In genomic region chr12:52488266-52488975, GRCm38 (mm10) we compare ENCODE assay signal across 16 mouse cellular contexts. TPM values are rescaled to one million over a fixed set of nuclear protein-coding genes. Genes with fewer than 3 reads are reported as not detected.
A peak's percentile ranks its signal among the peaks of the same experiment; 100 is the strongest.
DNase-seq lines count a peak whose midpoint lies in the region; ATAC-seq lines count a peak whose summit lies in the region.
"Had no signal": no experiment of that assay in that cellular context is flagged by ENCODE, and none has a peak within 500 bp of the region (broad histone marks: within the 10 kb centered on the region; RNA-seq: fewer than 3 reads in every experiment).

No protein-coding gene starts in this region.

- 27% methylated on average over 15 of the region's 15 CpGs for WGBS in heart, embryonic 16.5 days
- WGBS in hindbrain, embryonic 13.5 days, result 24% methylated on average over 15 of the region's 15 CpGs
- WGBS in neural tube, embryonic 13.5 days, result 17% methylated on average over 15 of the region's 15 CpGs

- 0 out of 2 replicates have a peak overlapping the region, but pooled peaks have one; percentile 2 for H3K9ac ChIP-seq in heart, embryonic 16.5 days (ENCODE audit: low read length)
- peak overlapping the region; percentile 46; the same call in 1 of the 2 replicates for H3K9ac ChIP-seq in hindbrain, embryonic 13.5 days
- H3K9ac ChIP-seq in neural tube, embryonic 13.5 days, result peak overlapping the region; percentile 49; the same call in 1 of the 2 replicates
- H3K9ac ChIP-seq: intestine, embryonic 15.5 days had no signal

- no peak for ATAC-seq in heart, embryonic 16.5 days (replicated peaks; ENCODE audit: extremely low read depth, insufficient read depth, low FRiP score)
- ATAC-seq in hindbrain, embryonic 13.5 days (ENCODE audit: low FRiP score), result no peak; the same call in 1 of the 2 replicates
- ATAC-seq in neural tube, embryonic 13.5 days (ENCODE audit: low read depth), result no peak
- ATAC-seq in granulocyte monocyte progenitor cell, adult 5-6 weeks (replicated peaks; ENCODE audit: poor library complexity, severe bottlenecking), result no peak
- ATAC-seq: CD4-positive, CD25-positive, alpha-beta regulatory T cell, adult 4 months; forebrain, embryonic 16.5 days; intestine, embryonic 15.5 days had no signal

- intact Hi-C loops in gastrocnemius, postnatal 36 days (cut with DNase I), result no loop called here

- no peaks in the 10 kb centered on the region for H3K27me3 ChIP-seq in heart, embryonic 16.5 days (ENCODE audit: control insufficient read depth, insufficient read depth, low read length)
- H3K27me3 ChIP-seq in hindbrain, embryonic 13.5 days, result no peaks in the 10 kb centered on the region
- no peaks in the 10 kb centered on the region for H3K27me3 ChIP-seq in neural tube, embryonic 13.5 days
- H3K27me3 ChIP-seq: intestine, embryonic 15.5 days had no signal

- H3K36me3 ChIP-seq in heart, embryonic 16.5 days (ENCODE audit: control insufficient read depth, insufficient read depth), result no peaks in the 10 kb centered on the region
- no peaks in the 10 kb centered on the region for H3K36me3 ChIP-seq in hindbrain, embryonic 13.5 days
- H3K36me3 ChIP-seq in neural tube, embryonic 13.5 days, result no peaks in the 10 kb centered on the region
- H3K36me3 ChIP-seq: intestine, embryonic 15.5 days had no signal

- H3K4me1 ChIP-seq in heart, embryonic 16.5 days (ENCODE audit: control insufficient read depth, insufficient read depth, low read length), result peaks cover 7% of the 10 kb centered on the region
- H3K4me1 ChIP-seq in hindbrain, embryonic 13.5 days (replicated peaks), result peaks cover 7% of the 10 kb centered on the region
- H3K4me1 ChIP-seq in neural tube, embryonic 13.5 days (replicated peaks), result peaks cover 11% of the 10 kb centered on the region
- H3K4me1 ChIP-seq: intestine, embryonic 15.5 days had no signal

- peak overlapping the region; percentile 20; the same call in 1 of the 2 replicates for H3K4me2 ChIP-seq in heart, embryonic 16.5 days (ENCODE audit: low read depth, low read length)
- H3K4me2 ChIP-seq in hindbrain, embryonic 13.5 days, result peak overlapping the region; percentile 26
- 0 out of 2 replicates have a peak overlapping the region, but pooled peaks have one; percentile 29 for H3K4me2 ChIP-seq in neural tube, embryonic 13.5 days
- H3K4me2 ChIP-seq: intestine, embryonic 15.5 days had no signal

- H3K27ac ChIP-seq in heart, embryonic 16.5 days (ENCODE audit: low read length), result no peak overlapping the region
- H3K27ac ChIP-seq in hindbrain, embryonic 13.5 days, result no peak overlapping the region
- no peak overlapping the region for H3K27ac ChIP-seq in neural tube, embryonic 13.5 days (replicated peaks)
- H3K27ac ChIP-seq: intestine, embryonic 15.5 days; kidney, postnatal 0 days had no signal

- no peak overlapping the region for H3K4me3 ChIP-seq in heart, embryonic 16.5 days (ENCODE audit: low read length)
- H3K4me3 ChIP-seq in hindbrain, embryonic 13.5 days, result no peak overlapping the region
- no peak overlapping the region for H3K4me3 ChIP-seq in neural tube, embryonic 13.5 days
- H3K4me3 ChIP-seq: intestine, embryonic 15.5 days had no signal

- no peaks in the 10 kb centered on the region for H3K9me3 ChIP-seq in heart, embryonic 16.5 days (replicated peaks; ENCODE audit: control insufficient read depth, low read length)
- H3K9me3 ChIP-seq in hindbrain, embryonic 13.5 days, result no peaks in the 10 kb centered on the region
- no peaks in the 10 kb centered on the region for H3K9me3 ChIP-seq in neural tube, embryonic 13.5 days
- H3K9me3 ChIP-seq: intestine, embryonic 15.5 days had no signal

- no peak for DNase-seq in heart, adult 8-10 months (ENCODE audit: low spot score)
- DNase-seq in embryo, embryonic 11 days, result peak; percentile 47
- DNase-seq in gastrocnemius, postnatal 36 days, result no peak
- DNase-seq: gastrocnemius, postnatal 25 days; liver; lung, adult 2 months; right cerebral cortex, postnatal 14 days; thymus, adult 18-20 months had no signal

RNA-seq across cellular contexts. Expression of gene Arhgap5, which starts 15.4 kb away (rescaled TPM):
- 29.4 and 32.7 TPM in 2 replicates for polyA plus RNA-seq in heart, embryonic 16.5 days (2015; fragmentation: Nextera tagmentation; extraction: Ambion mirVana)
- 10 to 100 TPM; 69.3 to 74.4 (median 71.9) TPM for total RNA-seq in heart, adult 8-10 months (2022)
- 35.3 and 37.8 TPM in 2 replicates for polyA plus RNA-seq in hindbrain, embryonic 13.5 days (2015; fragmentation: Nextera tagmentation; extraction: Ambion mirVana)
- 34.4 and 38.2 TPM in 2 replicates for polyA plus RNA-seq in neural tube, embryonic 13.5 days (2015; fragmentation: Nextera tagmentation; extraction: Ambion mirVana)
- total RNA-seq in granulocyte monocyte progenitor cell, adult 5-6 weeks (2014; fragmentation: Nextera tagmentation), result 5.9 and 7.4 TPM in 2 replicates
- total RNA-seq in granulocyte monocyte progenitor cell, adult 5-6 weeks (2017), result 4.9 and 9.7 TPM in 2 replicates
- 10 to 100 TPM; 30.7 to 35.3 TPM for total RNA-seq in gastrocnemius, postnatal 36 days (2021)
